Mouse (Mus musculus) stomach, embryonic 14.5 days (tissue): ENCODE data around the gene Phactr1. TPM values are rescaled to one million over a fixed set of nuclear protein-coding genes. Genes with fewer than 3 reads are reported as not detected.

Experiments used
- ATAC-seq: fragments of 200-750 bp; cut with Nextera tagmentation; 2 replicates; pipeline ENCODE4 v1.8.0; 2017; ENCODE audit warnings: low read depth, moderate TSS enrichment; ENCODE audit not compliant: insufficient number of reproducible peaks, insufficient read depth, low FRiP score
- H3K27ac ChIP-seq: fragments of 300-500 bp; sonication (generic); 2 replicates; pipeline ENCODE4 v1.5.1; 2014; ENCODE audit warnings: mild to moderate bottlenecking, low read length, moderate library complexity, mixed read lengths
- H3K27me3 ChIP-seq: fragments of 300-500 bp; sonication (generic); 2 replicates; pipeline ENCODE4 v1.6.1; 2014; ENCODE audit warnings: low read length, control low read depth, mixed read lengths; ENCODE audit not compliant: control insufficient read depth, insufficient read depth
- H3K36me3 ChIP-seq: fragments of 300-500 bp; sonication (generic); 2 replicates; pipeline ENCODE4 v1.6.1; 2014; ENCODE audit warnings: mild to moderate bottlenecking, control low read depth, low read length, moderate library complexity, mixed read lengths; ENCODE audit not compliant: control insufficient read depth, insufficient read depth
- H3K4me1 ChIP-seq: fragments of 300-500 bp; sonication (generic); 2 replicates; pipeline ENCODE4 v1.6.1; 2014; ENCODE audit warnings: low read length, control low read depth, mixed read lengths; ENCODE audit not compliant: control insufficient read depth, insufficient read depth
- H3K4me2 ChIP-seq: fragments of 300-500 bp; sonication (generic); replicated peaks from 2 replicates; pipeline ENCODE4 v1.6.1; 2014; ENCODE audit warnings: low read depth, low read length, control low read depth
- H3K4me3 ChIP-seq: fragments of 300-500 bp; sonication (generic); 2 replicates; pipeline ENCODE4 v1.5.1; 2014; ENCODE audit warnings: low read depth, low read length, control low read depth
- H3K9ac ChIP-seq: fragments of 300-500 bp; sonication (generic); replicated peaks from 2 replicates; pipeline ENCODE4 v1.6.1; 2014; ENCODE audit warnings: low read depth, mild to moderate bottlenecking, control low read depth, low read length, moderate library complexity, mixed read lengths
- H3K9me3 ChIP-seq: fragments of 300-500 bp; sonication (generic); 2 replicates; pipeline ENCODE4 v1.6.1; 2016; ENCODE audit warnings: low read depth, low read length, control low read depth; ENCODE audit not compliant: control insufficient read depth
- WGBS: fragments of 180-500 bp; shearing (Covaris S2); extraction: QIAGEN DNeasy Blood & Tissue Kit; methylation state at CpG from one replicate; pipeline ENCODE4 v1.1.7; 2014; 5-methylcytosine and 5-hydroxymethylcytosine counted together
- polyA plus RNA-seq: library from polyadenylated mRNA; unstranded; fragments of >200 nt; fragmentation: Nextera tagmentation; extraction: Ambion mirVana; gene quantifications from 2 replicates; pipeline ENCODE4 v1.2.1, GENCODE M21; 2014

Phactr1 gene
- polyA plus RNA-seq, 1 experiment from 2014 or later = 8.0 TPM

DNA sequence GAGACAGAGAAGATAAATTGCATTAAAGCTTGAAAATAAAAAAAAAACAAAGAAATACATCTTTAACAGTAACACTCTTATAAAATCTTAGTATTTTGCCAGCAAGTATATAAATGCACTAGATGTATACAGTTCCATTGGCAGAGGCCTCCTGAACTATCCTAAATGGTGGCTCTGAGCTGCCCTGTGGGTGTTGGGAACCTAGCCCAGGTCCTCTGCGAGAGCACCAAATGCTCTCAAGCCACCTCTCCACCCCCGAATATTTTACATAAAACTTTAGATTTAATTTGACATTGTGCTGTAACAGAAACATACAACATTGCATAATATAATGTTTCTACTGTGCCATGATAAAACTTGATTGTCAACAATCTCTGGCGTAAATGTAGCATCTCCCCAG lies 293.1 kb downstream of the Phactr1 start:
- ATAC-seq = no peak
- Histone ChIP-seq H3K9me3 (no peaks in the 10 kb centered on the region), H3K27me3 (no peaks in the 10 kb centered on the region), H3K36me3 (no peaks in the 10 kb centered on the region), H3K4me1 (no peaks in the 10 kb centered on the region), H3K9ac (no peak overlapping the region), H3K4me3 (no peak overlapping the region), H3K27ac (no peak overlapping the region), H3K4me2 (no peak overlapping the region)
- WGBS = 79% methylated on average over 3 of the region's 3 CpGs

- Histone ChIP-seq H3K4me1 (no peaks in the 10 kb centered on the region), H3K27ac (no peak overlapping the region), H3K4me2 (no peak overlapping the region), H3K4me3 (no peak overlapping the region), H3K36me3 (no peaks in the 10 kb centered on the region), H3K9me3 (no peaks in the 10 kb centered on the region), H3K27me3 (no peaks in the 10 kb centered on the region), H3K9ac (no peak overlapping the region)
- ATAC-seq = no peak
- 65% methylated on average over 2 of the region's 2 CpGs for WGBS
Observed at GRCm38 (mm10) chr13:42973961-42974360, 293.5 kb downstream of the Phactr1 start.

- Histone ChIP-seq H3K9me3 (no peaks in the 10 kb centered on the region), H3K4me2 (no peak overlapping the region), H3K4me3 (no peak overlapping the region), H3K9ac (no peak overlapping the region), H3K36me3 (no peaks in the 10 kb centered on the region), H3K27ac (no peak overlapping the region), H3K27me3 (no peaks in the 10 kb centered on the region), H3K4me1 (no peaks in the 10 kb centered on the region)
- 79% methylated on average over 2 of the region's 2 CpGs for WGBS
- no peak for ATAC-seq
Observed at GRCm38 (mm10) chr13:42974506-42974905, 294.1 kb downstream of the Phactr1 start.

- WGBS = 87% methylated on average over 3 of the region's 3 CpGs
- Histone ChIP-seq H3K27me3 (no peaks in the 10 kb centered on the region), H3K9ac (no peak overlapping the region), H3K36me3 (no peaks in the 10 kb centered on the region), H3K4me2 (no peak overlapping the region), H3K9me3 (no peaks in the 10 kb centered on the region), H3K27ac (no peak overlapping the region), H3K4me3 (no peak overlapping the region), H3K4me1 (no peaks in the 10 kb centered on the region)
- ATAC-seq = no peak
Observed at GRCm38 (mm10) chr13:42976144-42976543, 295.7 kb downstream of the Phactr1 start.

- Histone ChIP-seq H3K4me1 (no peaks in the 10 kb centered on the region), H3K4me3 (no peak overlapping the region), H3K9me3 (no peaks in the 10 kb centered on the region), H3K9ac (no peak overlapping the region), H3K4me2 (no peak overlapping the region), H3K27ac (no peak overlapping the region), H3K27me3 (no peaks in the 10 kb centered on the region), H3K36me3 (no peaks in the 10 kb centered on the region)
- WGBS = 75% methylated on average over 5 of the region's 5 CpGs
- no peak for ATAC-seq
Observed at GRCm38 (mm10) chr13:42976967-42977366, 296.5 kb downstream of the Phactr1 start.

DNA sequence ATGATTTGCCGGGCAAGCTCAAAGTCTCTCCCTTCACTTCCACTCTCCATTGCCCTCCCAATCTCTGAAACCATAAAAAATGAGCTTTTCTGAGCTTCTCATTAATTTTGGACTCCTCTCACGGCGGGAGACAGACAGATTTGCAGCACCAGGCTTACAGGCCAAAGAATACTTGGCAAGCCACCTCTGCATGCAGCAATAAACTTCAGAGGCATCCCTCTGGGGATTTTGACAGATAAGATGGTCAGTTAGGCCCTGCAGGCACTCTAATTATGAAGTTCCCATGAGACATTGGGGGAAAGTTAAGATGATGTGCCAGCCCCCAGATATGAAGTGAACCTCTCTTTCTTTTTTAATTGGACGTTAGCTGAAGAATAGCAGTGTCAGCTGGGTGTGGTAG lies 300.2 kb downstream of the Phactr1 start:
- Histone ChIP-seq H3K9ac (no peak overlapping the region), H3K27me3 (no peaks in the 10 kb centered on the region), H3K27ac (no peak overlapping the region), H3K4me1 (no peaks in the 10 kb centered on the region), H3K9me3 (no peaks in the 10 kb centered on the region), H3K4me3 (no peak overlapping the region), H3K4me2 (no peak overlapping the region), H3K36me3 (no peaks in the 10 kb centered on the region)
- WGBS = 76% methylated on average over 4 of the region's 4 CpGs
- no peak for ATAC-seq

GRCm38 (mm10) chr13:42982646-42983045 lies 302.2 kb downstream of the Phactr1 start:
- H3K9ac ChIP-seq = no peak overlapping the region
- H3K4me3 ChIP-seq = no peak overlapping the region
- no peaks in the 10 kb centered on the region for H3K9me3 ChIP-seq
- no peaks in the 10 kb centered on the region for H3K36me3 ChIP-seq
- no peak overlapping the region for H3K27ac ChIP-seq
- WGBS = 84% methylated on average over 9 of the region's 9 CpGs
- no peaks in the 10 kb centered on the region for H3K4me1 ChIP-seq
- H3K4me2 ChIP-seq = no peak overlapping the region
- no peaks in the 10 kb centered on the region for H3K27me3 ChIP-seq
- no peak for ATAC-seq

DNA sequence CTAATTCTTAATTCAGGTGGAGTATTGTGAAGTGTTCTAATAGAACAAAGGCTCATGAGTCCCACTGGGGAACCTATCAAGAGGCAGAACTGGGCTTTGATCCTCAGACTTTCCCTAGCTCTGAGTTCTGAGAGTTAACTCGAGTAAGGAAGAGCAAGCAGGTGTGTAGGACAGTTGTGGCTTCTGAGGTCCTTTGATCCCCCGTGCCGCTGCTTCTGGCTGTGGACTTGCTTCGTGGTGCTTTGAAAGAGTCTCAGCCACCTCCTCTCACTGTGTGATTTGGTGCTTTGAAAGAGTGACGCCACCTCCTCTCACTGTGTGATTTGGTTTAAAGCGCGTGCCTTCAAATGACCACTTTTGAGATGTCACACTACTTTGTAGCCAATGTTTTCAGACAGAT lies 305.4 kb downstream of the Phactr1 start:
- Histone ChIP-seq H3K27me3 (no peaks in the 10 kb centered on the region), H3K9ac (no peak overlapping the region), H3K4me2 (no peak overlapping the region), H3K36me3 (no peaks in the 10 kb centered on the region), H3K4me3 (no peak overlapping the region), H3K4me1 (no peaks in the 10 kb centered on the region), H3K9me3 (no peaks in the 10 kb centered on the region), H3K27ac (no peak overlapping the region)
- 82% methylated on average over 7 of the region's 7 CpGs for WGBS
- no peak for ATAC-seq

DNA sequence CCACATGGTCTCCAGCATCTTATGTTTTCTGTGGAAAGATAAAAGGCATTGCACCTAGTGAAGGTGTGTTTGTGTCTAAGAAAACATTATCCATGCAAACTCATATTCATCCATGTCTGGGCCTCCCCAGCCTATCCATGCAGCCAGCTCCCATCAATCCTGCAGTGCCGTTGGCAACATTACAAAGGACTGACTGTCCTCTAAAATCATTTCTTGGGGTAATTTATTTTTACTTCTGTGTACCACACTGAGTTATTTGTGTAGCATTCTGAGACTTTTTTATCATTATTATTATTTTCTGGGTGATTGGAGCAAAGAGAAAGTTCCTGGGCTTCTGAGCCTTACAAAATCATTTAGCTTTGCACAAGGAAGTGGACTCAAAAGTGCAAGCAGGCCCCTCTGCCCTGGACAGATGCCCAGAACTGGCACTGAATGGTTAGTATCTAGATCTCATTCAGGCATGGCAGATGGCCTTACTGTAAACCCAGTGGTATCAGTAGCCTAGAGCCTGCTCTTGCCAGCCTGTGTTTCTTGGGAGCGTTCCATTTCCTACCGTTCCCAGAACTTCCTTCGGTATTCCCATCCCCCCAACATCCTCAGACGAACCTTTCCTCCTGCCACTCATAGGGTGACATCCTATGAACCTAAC lies 307.6 kb downstream of the Phactr1 start:
- H3K27me3 ChIP-seq = no peaks in the 10 kb centered on the region
- no peaks in the 10 kb centered on the region for H3K4me1 ChIP-seq
- no peaks in the 10 kb centered on the region for H3K36me3 ChIP-seq
- H3K9ac ChIP-seq = no peak overlapping the region
- H3K9me3 ChIP-seq = no peaks in the 10 kb centered on the region
- H3K4me3 ChIP-seq = no peak overlapping the region
- H3K27ac ChIP-seq = no peak overlapping the region
- H3K4me2 ChIP-seq = no peak overlapping the region
- WGBS = 71% methylated on average over 5 of the region's 5 CpGs
- ATAC-seq = no peak
